Mouse (Mus musculus) liver, postnatal 0 days (tissue): ENCODE measurements around the gene Rag1.

Source experiments
- CTCF ChIP-seq: sonication (generic); IDR thresholded peaks from 2 replicates; pipeline ENCODE4 v1.5.1; 2016; ENCODE audit warnings: antibody characterized with exemption, low read depth
- EP300 ChIP-seq: IDR thresholded peaks from 2 replicates; pipeline ENCODE4 v1.6.1; 2016; ENCODE audit warnings: antibody characterized with exemption, low read depth, mild to moderate bottlenecking

- TF ChIP-seq CTCF (no peak), EP300 (no peak)
These were observed 19.4 kb upstream of the Rag1 start for GRCm38 (mm10) chr2:101668751-101669150.
